Mouse (Mus musculus) midbrain, embryonic 13.5 days (tissue): ENCODE data around the gene Tsc22d2. TPM values are rescaled to one million over a fixed set of nuclear protein-coding genes. Genes with fewer than 3 reads are reported as not detected.

ENCODE experiments used
- ATAC-seq: fragments of 200-750 bp; cut with Nextera tagmentation; 2 replicates; pipeline ENCODE4 v1.8.0; 2017; ENCODE audit warnings: mild to moderate bottlenecking, moderate TSS enrichment, moderate library complexity
- H3K27ac ChIP-seq: fragments of 300-500 bp; sonication (generic); 2 replicates; pipeline ENCODE4 v1.5.1; 2015; ENCODE audit warnings: inconsistent platforms, mild to moderate bottlenecking, moderate library complexity
- H3K27me3 ChIP-seq: fragments of 300-500 bp; sonication (generic); 2 replicates; pipeline ENCODE4 v1.6.1; 2015; ENCODE audit warnings: mild to moderate bottlenecking, inconsistent platforms
- H3K36me3 ChIP-seq: fragments of 300-500 bp; sonication (generic); 2 replicates; pipeline ENCODE4 v1.6.1; 2015; ENCODE audit warnings: mild to moderate bottlenecking, inconsistent platforms
- H3K4me1 ChIP-seq: fragments of 300-500 bp; sonication (generic); replicated peaks from 2 replicates; pipeline ENCODE4 v1.6.1; 2015; ENCODE audit warnings: inconsistent platforms
- H3K4me2 ChIP-seq: fragments of 300-500 bp; sonication (generic); replicated peaks from 2 replicates; pipeline ENCODE4 v1.6.1; 2015; ENCODE audit warnings: moderate library complexity, mild to moderate bottlenecking, inconsistent platforms
- H3K4me3 ChIP-seq: fragments of 300-500 bp; sonication (generic); replicated peaks from 2 replicates; pipeline ENCODE4 v1.5.1; 2015; ENCODE audit warnings: mild to moderate bottlenecking, inconsistent platforms
- H3K9ac ChIP-seq: fragments of 300-500 bp; sonication (generic); replicated peaks from 2 replicates; pipeline ENCODE4 v1.6.1; 2015; ENCODE audit warnings: mild to moderate bottlenecking, inconsistent platforms
- H3K9me3 ChIP-seq: fragments of 300-500 bp; sonication (generic); 2 replicates; pipeline ENCODE4 v1.6.1; 2016; ENCODE audit warnings: mild to moderate bottlenecking, inconsistent platforms
- WGBS: fragments of 180-500 bp; shearing (Covaris S2); methylation state at CpG from one replicate; pipeline ENCODE4 v1.1.7; 2015; 5-methylcytosine and 5-hydroxymethylcytosine counted together
- polyA plus RNA-seq: library from polyadenylated mRNA; unstranded; fragments of >200 nt; fragmentation: Nextera tagmentation; extraction: Ambion mirVana; gene quantifications from 2 replicates; pipeline ENCODE4 v1.2.1, GENCODE M21; 2015

The Tsc22d2 gene
- polyA plus RNA-seq = 8.0 and 8.7 TPM in 2 replicates

DNA sequence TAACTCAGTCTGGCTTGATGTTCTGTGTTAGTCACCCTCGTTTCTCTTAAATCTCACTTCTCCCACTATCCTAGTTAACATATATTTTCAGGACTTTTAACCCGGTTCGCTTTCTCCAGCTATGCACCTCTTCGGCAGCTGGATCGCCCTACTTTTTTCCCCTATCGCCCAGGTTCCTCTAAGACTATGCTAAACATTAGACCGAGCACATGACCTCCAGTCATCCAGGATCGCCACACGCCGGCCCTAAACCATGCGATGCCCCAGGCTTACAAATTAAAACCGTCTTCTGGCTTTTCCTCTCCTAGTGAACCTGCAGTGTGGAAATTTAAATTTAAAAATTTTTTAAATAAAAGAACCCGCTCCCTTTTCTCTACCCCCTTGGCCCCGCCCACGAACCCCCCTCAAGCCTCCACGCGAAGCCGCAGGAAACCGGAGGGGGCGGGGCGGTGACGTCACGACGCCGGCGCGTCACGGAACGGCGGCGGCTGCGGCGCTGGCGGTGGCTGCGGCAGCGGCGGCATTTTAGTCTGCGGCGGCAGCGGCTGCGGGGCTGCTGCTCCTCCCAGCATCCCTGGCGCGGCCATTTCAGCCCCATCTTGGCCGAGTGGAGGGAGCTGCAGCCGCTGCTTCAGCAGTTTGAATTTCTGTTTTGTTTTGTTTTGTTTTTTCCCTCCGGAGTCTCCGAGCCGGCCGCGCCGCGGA is at the start of gene Tsc22d2:
Tsc22d2 (plus strand) TSS at position 482 of the 705 bp plus-strand sequence.
- WGBS = under 1% methylated on average over 51 of the region's 52 CpGs
- no peaks in the 10 kb centered on the region for H3K9me3 ChIP-seq

DNA sequence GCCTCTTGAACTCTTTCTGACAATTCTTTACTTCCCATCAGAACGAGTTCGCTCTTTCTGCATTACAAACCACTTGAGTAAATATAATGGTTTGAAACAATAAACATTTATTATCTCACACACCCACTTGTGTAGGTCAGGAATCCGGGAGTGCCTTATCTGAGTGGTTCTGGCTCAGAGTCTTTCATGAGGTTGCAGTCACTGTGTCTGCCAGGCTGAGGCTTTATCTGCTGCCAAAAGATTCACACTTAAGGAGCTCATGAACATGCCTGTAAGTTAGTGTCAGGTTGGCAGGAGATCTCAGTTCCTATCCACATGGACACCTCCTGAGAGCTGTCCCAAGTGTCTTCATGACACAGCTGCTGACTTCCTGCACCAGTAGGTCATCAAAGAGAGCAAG is 47.8 kb upstream of the Tsc22d2 start:
- H3K36me3 ChIP-seq = no peaks in the 10 kb centered on the region

More for the DNA sequence above, at the start of gene Tsc22d2:
- peaks cover 24% of the 10 kb centered on the region for H3K4me1 ChIP-seq
- H3K4me3 ChIP-seq = peak within 1 kb of the TSS; percentile 100
- ATAC-seq = peak; percentile 83
- no peaks in the 10 kb centered on the region for H3K36me3 ChIP-seq
- peak within 1 kb of the TSS; percentile 99 for H3K27ac ChIP-seq
- H3K27me3 ChIP-seq = no peaks in the 10 kb centered on the region
- H3K4me2 ChIP-seq = peak within 1 kb of the TSS; percentile 97
- H3K9ac ChIP-seq = peak within 1 kb of the TSS; percentile 99

DNA sequence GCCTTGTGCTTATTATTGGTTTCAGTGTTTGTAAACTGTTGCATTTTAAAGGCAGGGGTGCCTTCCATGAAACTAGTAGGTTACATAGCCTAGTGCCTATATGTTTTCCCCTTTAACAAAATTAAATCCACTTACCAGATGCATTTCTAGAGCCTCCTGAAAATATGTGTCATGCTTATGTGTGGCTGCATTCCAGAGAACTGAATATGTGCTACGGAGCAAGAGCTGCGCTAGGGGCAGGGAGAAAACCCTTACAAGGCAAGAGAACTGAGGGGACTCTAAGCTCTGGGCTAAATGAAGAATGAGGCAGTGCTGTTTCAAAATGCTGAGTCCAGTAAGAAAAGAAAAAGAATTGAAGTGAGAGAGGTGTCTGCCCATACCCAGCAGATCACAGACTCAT is 43.7 kb upstream of the Tsc22d2 start:
- peaks cover 14% of the 10 kb centered on the region for H3K4me1 ChIP-seq
- ATAC-seq = no peak
- 90% methylated on average over 2 of the region's 2 CpGs for WGBS
- H3K36me3 ChIP-seq = no peaks in the 10 kb centered on the region
- no peaks in the 10 kb centered on the region for H3K9me3 ChIP-seq
- no peaks in the 10 kb centered on the region for H3K27me3 ChIP-seq
- no peak overlapping the region for H3K27ac ChIP-seq
- H3K4me3 ChIP-seq = no peak overlapping the region
- H3K9ac ChIP-seq = no peak overlapping the region
- H3K4me2 ChIP-seq = no peak overlapping the region

More for the DNA sequence above, 47.8 kb upstream of the Tsc22d2 start:
- no peak overlapping the region for H3K9ac ChIP-seq
- peaks cover 4% of the 10 kb centered on the region; the same call in 1 of the 2 replicates for H3K4me1 ChIP-seq
- no peaks in the 10 kb centered on the region for H3K27me3 ChIP-seq
- WGBS = 79% methylated on average over 3 of the region's 3 CpGs
- no peak overlapping the region for H3K27ac ChIP-seq
- no peak for ATAC-seq
- no peaks in the 10 kb centered on the region for H3K9me3 ChIP-seq
- H3K4me2 ChIP-seq = no peak overlapping the region
- H3K4me3 ChIP-seq = no peak overlapping the region

DNA sequence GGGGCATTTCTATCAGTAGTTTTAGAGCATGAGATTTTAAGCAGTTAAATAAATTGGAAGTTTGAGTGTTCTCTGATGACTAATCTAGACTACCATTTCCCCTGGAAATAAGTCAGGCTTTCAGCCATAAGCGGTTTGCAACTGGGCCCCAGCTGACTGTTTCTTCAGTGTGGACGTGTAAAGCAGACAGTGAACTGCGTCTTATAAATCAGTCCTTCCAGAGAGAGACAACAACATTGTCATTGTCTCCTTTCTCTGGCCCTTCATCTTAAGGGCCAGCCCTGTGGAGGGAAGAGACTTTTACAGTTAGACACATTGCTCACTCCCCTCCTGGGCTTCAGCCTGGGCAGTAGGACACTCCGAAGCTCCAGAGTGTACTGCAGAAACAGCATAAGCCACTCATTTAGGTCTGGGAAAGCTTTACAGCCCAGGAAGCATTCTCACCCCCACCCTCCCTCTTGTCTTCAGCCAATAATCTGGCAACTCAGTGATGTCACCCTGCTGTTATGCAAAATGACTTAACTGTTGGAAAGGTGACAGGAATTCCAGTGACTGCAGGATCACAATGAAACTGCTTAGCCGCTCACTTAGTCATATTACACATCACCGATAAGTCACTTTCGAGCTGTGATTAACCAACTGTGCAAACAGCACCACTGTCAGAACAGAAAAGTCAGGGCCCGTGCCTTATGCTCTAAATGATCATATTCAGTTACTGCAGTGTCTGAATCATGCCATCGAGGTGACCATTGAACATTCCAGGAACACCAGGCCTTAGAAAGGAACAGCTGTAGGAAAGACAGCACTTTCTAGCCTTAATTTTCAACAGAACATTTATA is 42.2 kb upstream of the Tsc22d2 start:
- Histone ChIP-seq H3K9ac (no peak overlapping the region), H3K4me2 (peak overlapping the region; percentile 39), H3K4me3 (peak overlapping the region; percentile 2; the same call in 1 of the 2 replicates), H3K4me1 (peaks cover 14% of the 10 kb centered on the region), H3K36me3 (no peaks in the 10 kb centered on the region), H3K9me3 (no peaks in the 10 kb centered on the region), H3K27ac (no peak overlapping the region), H3K27me3 (no peaks in the 10 kb centered on the region)
- peak; percentile 94 for ATAC-seq
- 6% methylated on average over 9 of the region's 9 CpGs for WGBS

DNA sequence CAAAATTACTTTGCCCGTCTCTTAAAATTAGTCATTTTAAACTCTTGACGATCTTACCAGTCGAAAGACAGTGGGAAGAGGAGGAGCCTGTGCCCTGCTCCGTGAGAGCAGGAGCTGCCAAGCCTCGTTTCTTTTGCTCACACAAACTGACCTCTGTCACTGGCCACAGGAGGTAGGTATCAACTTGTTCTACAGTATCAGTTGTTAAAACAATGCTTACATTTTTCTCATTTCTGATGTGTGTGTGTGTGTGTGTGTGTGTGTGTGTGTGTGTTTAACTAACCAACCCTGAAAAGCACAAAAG is 41.7 kb upstream of the Tsc22d2 start:
- H3K4me1 ChIP-seq = peaks cover 14% of the 10 kb centered on the region
- H3K27me3 ChIP-seq = no peaks in the 10 kb centered on the region
- H3K4me3 ChIP-seq = 0 out of 2 replicates have a peak overlapping the region, but pooled peaks have one; percentile 2
- no peak overlapping the region for H3K27ac ChIP-seq
- no peaks in the 10 kb centered on the region for H3K36me3 ChIP-seq
- peak overlapping the region; percentile 39 for H3K4me2 ChIP-seq
- peak; percentile 64 for ATAC-seq
- WGBS = 10% methylated on average over 5 of the region's 5 CpGs
- H3K9ac ChIP-seq = no peak overlapping the region
- no peaks in the 10 kb centered on the region for H3K9me3 ChIP-seq

DNA sequence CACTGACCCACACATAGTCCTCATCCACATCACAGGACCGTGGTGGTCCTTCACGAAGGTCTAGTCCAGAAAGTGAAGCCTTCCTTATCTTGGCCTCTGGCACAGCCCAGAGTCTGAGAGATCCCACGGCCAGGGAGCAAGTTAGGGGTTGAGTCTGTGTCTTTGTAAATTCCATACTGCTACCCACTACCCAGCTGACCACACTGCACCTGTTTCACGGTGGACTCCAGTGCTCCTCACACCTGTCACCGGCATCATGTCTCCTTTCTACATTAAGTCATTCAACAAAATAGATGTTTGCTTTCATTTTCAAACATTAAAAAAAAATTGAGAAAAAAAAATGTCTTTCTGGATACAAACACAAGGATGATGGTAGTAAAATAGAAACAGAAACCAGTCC is 40.2 kb upstream of the Tsc22d2 start:
- no peak overlapping the region for H3K4me2 ChIP-seq
- H3K27me3 ChIP-seq = no peaks in the 10 kb centered on the region
- no peak overlapping the region for H3K27ac ChIP-seq
- no peak overlapping the region for H3K9ac ChIP-seq
- ATAC-seq = no peak
- H3K36me3 ChIP-seq = no peaks in the 10 kb centered on the region
- H3K4me3 ChIP-seq = no peak overlapping the region
- WGBS = 94% methylated on average over 5 of the region's 5 CpGs
- no peaks in the 10 kb centered on the region for H3K9me3 ChIP-seq
- H3K4me1 ChIP-seq = peaks cover 14% of the 10 kb centered on the region

DNA sequence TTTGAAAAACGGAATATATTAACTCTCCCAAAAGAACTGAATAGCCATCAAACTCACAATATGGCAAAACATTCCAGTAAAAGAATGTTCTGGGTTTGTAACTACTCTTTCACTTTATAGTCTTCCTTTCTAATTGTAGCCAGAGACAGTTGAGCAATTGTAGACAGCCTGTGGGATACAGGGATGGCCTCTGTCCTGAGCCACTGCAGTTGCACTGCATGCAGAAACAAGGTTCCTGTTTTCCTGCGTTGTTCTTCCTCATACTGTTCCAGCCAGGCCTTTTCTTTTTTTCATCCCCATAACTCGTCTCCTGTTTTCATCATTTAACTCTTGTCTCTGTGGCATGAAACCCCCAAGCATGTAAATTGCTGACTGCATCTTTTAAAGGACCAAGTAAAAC is 37.8 kb upstream of the Tsc22d2 start:
- Histone ChIP-seq H3K27ac (no peak overlapping the region), H3K4me3 (no peak overlapping the region), H3K4me2 (no peak overlapping the region), H3K9ac (no peak overlapping the region), H3K9me3 (no peaks in the 10 kb centered on the region), H3K36me3 (no peaks in the 10 kb centered on the region), H3K27me3 (no peaks in the 10 kb centered on the region), H3K4me1 (peaks cover 10% of the 10 kb centered on the region)
- WGBS = 83% methylated on average over 3 of the region's 3 CpGs
- no peak for ATAC-seq

DNA sequence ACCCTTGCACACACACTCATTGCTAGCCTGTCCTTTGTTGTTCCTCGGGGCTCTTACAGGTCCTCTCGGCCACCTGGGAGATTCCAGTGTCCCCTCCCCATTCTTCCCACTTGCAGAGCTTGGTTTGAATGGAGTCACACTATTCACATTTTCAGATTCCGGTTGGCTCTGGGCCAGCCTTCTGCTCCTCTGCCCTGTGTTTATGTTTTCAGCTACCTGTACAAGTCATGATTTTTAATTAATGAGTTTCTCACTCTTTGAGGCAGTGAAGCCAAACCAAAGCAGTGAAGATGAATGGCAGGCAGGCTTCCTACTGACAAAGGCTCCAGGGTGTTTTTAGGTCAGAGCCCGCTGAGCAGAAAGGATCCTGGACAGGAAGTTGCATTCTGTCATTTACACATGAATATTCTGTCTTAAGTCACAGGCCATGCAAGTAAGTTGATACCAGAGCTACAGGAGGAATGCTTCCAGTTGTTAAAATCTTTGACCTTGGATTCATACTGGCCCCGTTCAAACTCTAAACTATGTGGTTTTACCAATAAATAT is 36.9 kb upstream of the Tsc22d2 start:
- ATAC-seq = no peak
- Histone ChIP-seq H3K4me3 (no peak overlapping the region), H3K27me3 (no peaks in the 10 kb centered on the region), H3K4me1 (0 out of 2 replicates have a peak, but pooled peaks cover 2% of the 10 kb centered on the region), H3K4me2 (no peak overlapping the region), H3K9me3 (no peaks in the 10 kb centered on the region), H3K27ac (no peak overlapping the region), H3K36me3 (no peaks in the 10 kb centered on the region), H3K9ac (no peak overlapping the region)
- WGBS = 52% methylated on average over 5 of the region's 5 CpGs

DNA sequence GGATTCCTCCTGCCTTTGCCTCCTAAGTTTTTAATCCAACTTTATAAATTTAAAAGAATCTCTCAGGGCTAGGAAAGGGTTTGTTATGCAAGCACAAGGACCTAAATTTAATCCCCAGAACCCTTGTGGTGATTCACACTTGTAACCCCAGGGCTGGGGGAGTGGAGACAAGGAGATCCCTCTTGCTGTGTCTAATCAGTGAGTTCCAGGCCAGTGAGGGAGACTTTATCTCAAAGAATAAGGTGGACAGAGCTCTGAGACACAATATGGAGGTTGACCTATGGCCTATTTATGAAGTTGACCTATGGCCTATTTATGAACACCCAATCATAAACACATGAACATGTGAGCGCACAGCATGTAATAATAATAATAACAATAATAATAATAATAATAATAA is 31.8 kb upstream of the Tsc22d2 start:
- no peak overlapping the region for H3K27ac ChIP-seq
- H3K9ac ChIP-seq = no peak overlapping the region
- H3K36me3 ChIP-seq = no peaks in the 10 kb centered on the region
- H3K4me3 ChIP-seq = no peak overlapping the region
- H3K4me1 ChIP-seq = no peaks in the 10 kb centered on the region
- H3K27me3 ChIP-seq = no peaks in the 10 kb centered on the region
- 94% methylated on average over 1 of the region's 1 CpGs for WGBS
- H3K4me2 ChIP-seq = no peak overlapping the region
- no peaks in the 10 kb centered on the region for H3K9me3 ChIP-seq
- ATAC-seq = no peak

DNA sequence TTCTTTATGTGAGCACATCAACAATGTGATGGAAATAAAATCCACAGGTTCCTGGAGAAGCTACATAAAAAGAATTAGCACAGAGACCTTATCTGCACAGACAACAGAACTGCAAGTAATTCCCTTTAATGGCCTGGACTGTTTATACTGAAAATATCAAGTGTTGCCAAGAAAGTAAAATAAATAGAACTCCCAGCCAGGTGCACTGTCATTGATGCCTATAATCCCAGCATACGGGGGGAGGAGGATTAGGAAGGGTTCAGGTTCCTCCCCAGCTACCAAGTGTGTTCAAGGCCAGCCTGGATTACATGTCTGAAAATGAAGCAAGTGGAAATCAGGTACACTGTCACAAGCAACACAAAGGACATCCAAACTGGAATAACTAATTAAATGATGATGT is 29.5 kb upstream of the Tsc22d2 start:
- H3K36me3 ChIP-seq = no peaks in the 10 kb centered on the region
- ATAC-seq = no peak
- no peak overlapping the region for H3K4me2 ChIP-seq
- no peaks in the 10 kb centered on the region for H3K9me3 ChIP-seq
- H3K9ac ChIP-seq = no peak overlapping the region
- H3K27me3 ChIP-seq = no peaks in the 10 kb centered on the region
- H3K4me3 ChIP-seq = no peak overlapping the region
- no peaks in the 10 kb centered on the region for H3K4me1 ChIP-seq
- 43% methylated on average over 1 of the region's 1 CpGs for WGBS
- H3K27ac ChIP-seq = no peak overlapping the region

DNA sequence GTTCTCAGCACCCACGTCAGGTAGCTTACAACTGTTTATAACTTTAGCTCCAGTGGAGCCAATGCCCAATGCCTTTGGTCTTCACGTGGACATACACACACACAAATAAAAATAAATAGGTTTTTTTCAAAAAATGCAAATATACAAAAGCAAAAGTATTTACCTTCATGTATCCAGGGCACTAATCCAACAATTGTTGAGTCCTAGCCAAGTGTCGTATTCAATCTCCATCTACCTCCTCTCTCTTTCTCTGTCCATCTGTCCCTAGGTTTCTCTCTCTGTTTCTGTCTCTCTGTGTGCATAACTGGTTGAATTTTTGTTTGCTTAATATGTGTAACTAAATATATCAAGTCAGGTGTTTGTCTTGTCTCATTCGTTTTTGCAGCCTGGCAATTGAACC is 25.8 kb upstream of the Tsc22d2 start:
- no peak overlapping the region for H3K9ac ChIP-seq
- no peaks in the 10 kb centered on the region for H3K4me1 ChIP-seq
- no peak for ATAC-seq
- no peak overlapping the region for H3K4me3 ChIP-seq
- H3K27ac ChIP-seq = no peak overlapping the region
- H3K36me3 ChIP-seq = no peaks in the 10 kb centered on the region
- H3K9me3 ChIP-seq = no peaks in the 10 kb centered on the region
- WGBS = 80% methylated on average over 4 of the region's 4 CpGs
- no peaks in the 10 kb centered on the region for H3K27me3 ChIP-seq
- no peak overlapping the region for H3K4me2 ChIP-seq

DNA sequence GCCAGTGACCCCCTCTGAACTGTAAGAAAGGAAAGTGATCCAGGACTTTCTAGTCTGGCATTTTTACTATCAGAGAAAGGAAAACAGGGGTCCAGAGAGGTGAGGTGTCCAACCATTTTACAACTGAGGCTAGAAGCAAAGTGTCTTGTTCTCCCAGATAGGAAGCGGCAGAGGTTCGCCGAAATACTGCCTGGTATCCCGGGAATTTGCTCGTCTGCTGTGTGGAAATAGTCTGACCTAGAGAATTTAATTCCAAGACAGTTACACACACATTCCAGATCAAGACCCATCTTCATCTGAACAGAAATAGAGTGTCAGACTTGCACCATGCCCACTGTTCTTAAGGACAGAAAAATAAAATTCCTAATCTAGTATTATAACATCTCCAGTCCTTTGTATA is 16.0 kb upstream of the Tsc22d2 start:
- WGBS = 80% methylated on average over 5 of the region's 5 CpGs
- no peak overlapping the region for H3K4me3 ChIP-seq
- ATAC-seq = no peak
- H3K27ac ChIP-seq = no peak overlapping the region
- no peaks in the 10 kb centered on the region for H3K9me3 ChIP-seq
- H3K4me1 ChIP-seq = no peaks in the 10 kb centered on the region
- no peak overlapping the region for H3K4me2 ChIP-seq
- no peaks in the 10 kb centered on the region for H3K36me3 ChIP-seq
- no peak overlapping the region for H3K9ac ChIP-seq
- H3K27me3 ChIP-seq = no peaks in the 10 kb centered on the region
